Mouse (Mus musculus): ENCODE data around the gene Opn1sw.

DNA sequence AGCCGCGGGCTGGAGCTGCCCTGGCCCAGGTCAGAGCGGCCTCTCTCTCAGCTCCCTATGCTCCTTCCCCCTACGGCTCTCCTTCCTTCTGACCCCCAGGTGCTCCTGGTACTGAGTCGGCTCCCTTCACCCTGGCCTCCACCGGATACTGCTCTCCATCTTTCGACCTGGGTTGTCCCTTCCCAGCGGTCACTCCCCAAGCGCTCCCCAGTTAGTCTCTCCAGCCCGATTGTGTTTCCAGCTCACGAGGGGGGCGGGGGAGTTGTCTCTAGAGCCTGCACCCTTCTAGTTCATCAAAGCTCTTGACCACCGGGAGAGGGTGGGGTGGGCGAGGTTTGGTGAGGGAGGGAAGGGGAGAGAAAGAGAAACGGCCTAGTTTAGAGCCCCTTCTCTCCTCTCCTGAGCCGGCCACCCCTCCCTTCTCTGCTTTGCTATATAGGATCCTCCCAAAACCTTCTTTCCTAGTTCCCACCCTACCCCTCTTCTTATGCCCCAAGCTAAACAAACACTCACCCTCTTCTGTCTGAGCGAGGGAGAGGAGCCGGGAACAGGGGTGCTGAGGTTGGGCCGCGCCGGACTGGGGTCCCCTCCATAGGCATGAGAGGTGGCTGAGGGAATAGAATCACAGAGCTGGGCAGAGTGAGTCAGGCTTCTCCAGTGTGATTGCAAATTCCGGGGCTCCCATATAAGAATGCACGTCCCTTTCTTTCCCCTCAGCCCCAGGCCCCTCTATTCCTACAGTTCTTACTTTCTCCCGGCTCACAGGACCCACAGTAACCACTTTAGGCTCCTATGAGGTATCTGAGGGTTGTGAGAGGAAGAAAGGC, 8.7 kb upstream of the Opn1sw start:
- TF ChIP-seq POLR2A (IDR thresholded peaks at IDR 0.05; ENCODE audit: borderline replicate concordance, insufficient read depth, low read length) (no peak), CTCF (IDR thresholded peaks at IDR 0.05; ENCODE audit: borderline replicate concordance, insufficient read depth, low read depth, low read length) (no peak)
